Mouse (Mus musculus) lung, embryonic 15.5 days (tissue): ENCODE data around the gene Irgq. TPM values are rescaled to one million over a fixed set of nuclear protein-coding genes. Genes with fewer than 3 reads are reported as not detected.

ENCODE experiments used
- ATAC-seq: fragments of 200-750 bp; cut with Nextera tagmentation; 2 replicates; pipeline ENCODE4 v1.8.0; 2017; ENCODE audit warnings: moderate number of reproducible peaks, borderline replicate concordance; ENCODE audit not compliant: low FRiP score, low TSS enrichment; ENCODE audit errors: extremely low read depth
- H3K27ac ChIP-seq: fragments of 300-500 bp; sonication (generic); 2 replicates; pipeline ENCODE4 v1.5.1; 2015; ENCODE audit warnings: moderate library complexity, mild to moderate bottlenecking, inconsistent platforms
- H3K27me3 ChIP-seq: fragments of 300-500 bp; sonication (generic); 2 replicates; pipeline ENCODE4 v1.6.1; 2015; ENCODE audit warnings: inconsistent platforms
- H3K36me3 ChIP-seq: fragments of 300-500 bp; sonication (generic); 2 replicates; pipeline ENCODE4 v1.6.1; 2015; ENCODE audit warnings: inconsistent platforms
- H3K4me1 ChIP-seq: fragments of 300-500 bp; sonication (generic); 2 replicates; pipeline ENCODE4 v1.6.1; 2015; ENCODE audit warnings: inconsistent platforms
- H3K4me2 ChIP-seq: fragments of 300-500 bp; sonication (generic); 2 replicates; pipeline ENCODE4 v1.6.1; 2015; ENCODE audit warnings: inconsistent platforms, mild to moderate bottlenecking, moderate library complexity
- H3K4me3 ChIP-seq: fragments of 300-500 bp; sonication (generic); 2 replicates; pipeline ENCODE4 v1.5.1; 2015; ENCODE audit warnings: mild to moderate bottlenecking, inconsistent platforms
- H3K9ac ChIP-seq: fragments of 300-500 bp; sonication (generic); 2 replicates; pipeline ENCODE4 v1.6.1; 2015; ENCODE audit warnings: inconsistent platforms
- H3K9me3 ChIP-seq: fragments of 300-500 bp; sonication (generic); 2 replicates; pipeline ENCODE4 v1.6.1; 2016; ENCODE audit warnings: inconsistent platforms
- WGBS: fragments of 180-500 bp; shearing (Covaris S2); methylation state at CpG from one replicate; pipeline ENCODE4 v1.1.7; 2015; 5-methylcytosine and 5-hydroxymethylcytosine counted together
- polyA plus RNA-seq: library from polyadenylated mRNA; unstranded; fragments of >200 nt; fragmentation: Nextera tagmentation; extraction: Ambion mirVana; gene quantifications from 2 replicates; pipeline ENCODE4 v1.2.1, GENCODE M21; 2015

The Irgq gene
- polyA plus RNA-seq, 1 experiment from 2014 or later, result 7.8 TPM

GRCm38 (mm10) chr7:24551985-24552759 is 21.7 kb downstream of the Irgq start:
- Histone ChIP-seq H3K36me3 (peaks cover 58% of the 10 kb centered on the region), H3K9ac (no peak overlapping the region)

DNA sequence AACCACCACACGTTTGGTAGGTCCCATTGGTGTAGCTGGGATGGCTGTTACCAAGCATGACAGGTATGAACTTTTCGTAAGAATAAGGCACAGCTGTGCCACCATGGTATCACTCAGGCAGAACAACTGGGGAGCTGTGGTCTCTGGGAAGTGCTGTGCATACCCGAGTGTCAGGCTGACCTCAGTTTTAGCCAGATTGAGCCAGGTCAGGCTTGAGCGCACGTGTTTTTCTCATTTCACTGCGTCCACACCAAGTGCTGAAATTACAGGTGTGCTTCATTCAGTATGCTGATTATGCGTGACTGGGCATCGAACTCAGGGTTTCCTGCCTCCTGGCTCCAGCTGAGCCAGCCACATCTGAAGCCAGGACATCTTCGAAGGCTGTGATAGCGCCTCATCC is 25.3 kb downstream of the Irgq start:
- Histone ChIP-seq H3K4me2 (no peak overlapping the region), H3K27me3 (no peaks in the 10 kb centered on the region), H3K9me3 (no peaks in the 10 kb centered on the region), H3K9ac (no peak overlapping the region), H3K27ac (no peak overlapping the region), H3K36me3 (peaks cover 47% of the 10 kb centered on the region), H3K4me3 (no peak overlapping the region), H3K4me1 (no peaks in the 10 kb centered on the region)
- WGBS, result 95% methylated on average over 10 of the region's 10 CpGs
- no peak for ATAC-seq

More at GRCm38 (mm10) chr7:24551985-24552759, 21.7 kb downstream of the Irgq start:
- Histone ChIP-seq H3K4me1 (peaks cover 8% of the 10 kb centered on the region), H3K27ac (no peak overlapping the region), H3K27me3 (no peaks in the 10 kb centered on the region), H3K4me2 (no peak overlapping the region), H3K9me3 (no peaks in the 10 kb centered on the region), H3K4me3 (no peak overlapping the region)
- no peak for ATAC-seq
- 85% methylated on average over 12 of the region's 12 CpGs for WGBS

DNA sequence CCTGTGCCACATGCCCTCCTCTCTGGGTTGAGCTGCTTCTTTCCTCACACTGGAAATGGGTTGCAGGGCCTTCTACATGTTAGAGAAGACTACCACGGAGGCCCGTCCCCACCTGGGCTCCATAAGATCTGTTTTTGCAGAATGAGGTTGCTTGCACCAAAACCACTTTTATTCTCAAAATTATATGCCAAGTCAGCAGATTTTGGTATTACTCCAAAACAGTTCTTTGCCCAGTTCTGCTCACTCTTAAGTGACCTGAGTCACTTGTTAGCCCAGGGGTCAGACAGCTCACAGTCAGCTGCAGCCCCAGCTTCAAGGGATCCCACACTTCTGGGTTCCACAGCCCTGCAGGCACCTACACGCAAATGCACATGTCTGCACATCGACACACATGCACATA is 31.0 kb downstream of the Irgq start:
- WGBS, result 92% methylated on average over 4 of the region's 4 CpGs
- Histone ChIP-seq H3K27me3 (no peaks in the 10 kb centered on the region), H3K27ac (no peak overlapping the region), H3K4me3 (no peak overlapping the region), H3K9ac (no peak overlapping the region), H3K4me1 (no peaks in the 10 kb centered on the region), H3K36me3 (peaks cover 32% of the 10 kb centered on the region), H3K4me2 (no peak overlapping the region), H3K9me3 (no peaks in the 10 kb centered on the region)
- ATAC-seq, result no peak

GRCm38 (mm10) chr7:24563191-24563836 is 32.8 kb downstream of the Irgq start:
- Histone ChIP-seq H3K27ac (no peak overlapping the region), H3K27me3 (no peaks in the 10 kb centered on the region), H3K9me3 (no peaks in the 10 kb centered on the region), H3K4me1 (no peaks in the 10 kb centered on the region), H3K4me2 (no peak overlapping the region), H3K9ac (no peak overlapping the region), H3K4me3 (no peak overlapping the region), H3K36me3 (peaks cover 46% of the 10 kb centered on the region)
- WGBS, result 76% methylated on average over 8 of the region's 8 CpGs
- ATAC-seq, result no peak

DNA sequence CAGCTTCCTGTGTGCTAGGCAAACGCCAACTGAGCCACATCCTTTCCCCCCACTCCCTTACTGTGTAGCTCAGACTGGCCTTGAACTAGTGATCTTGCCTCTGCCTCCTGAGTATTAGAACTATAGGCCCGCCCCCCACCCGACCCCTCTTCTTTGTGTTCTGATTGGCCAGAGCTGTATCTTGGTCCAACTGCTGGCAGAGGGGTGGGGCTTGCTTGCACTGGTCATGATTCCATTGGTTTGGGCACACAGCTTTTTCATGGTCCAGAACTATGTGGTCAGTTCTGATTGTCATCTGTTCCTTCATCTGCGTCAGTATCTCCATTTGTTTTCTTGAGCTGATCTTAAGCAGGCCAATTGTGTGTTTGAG is 33.3 kb downstream of the Irgq start:
- 83% methylated on average over 4 of the region's 4 CpGs for WGBS
- no peaks in the 10 kb centered on the region for H3K9me3 ChIP-seq

GRCm38 (mm10) chr7:24564607-24565265 is 34.2 kb downstream of the Irgq start:
- Histone ChIP-seq H3K9me3 (no peaks in the 10 kb centered on the region), H3K27ac (no peak overlapping the region), H3K4me1 (no peaks in the 10 kb centered on the region), H3K36me3 (peaks cover 48% of the 10 kb centered on the region), H3K4me2 (no peak overlapping the region), H3K9ac (no peak overlapping the region), H3K27me3 (no peaks in the 10 kb centered on the region), H3K4me3 (no peak overlapping the region)
- peak; percentile 17; the same call in 1 of the 2 replicates for ATAC-seq
- WGBS, result 62% methylated on average over 6 of the region's 6 CpGs

More for the DNA sequence above, 33.3 kb downstream of the Irgq start:
- Histone ChIP-seq H3K4me1 (no peaks in the 10 kb centered on the region), H3K4me2 (no peak overlapping the region), H3K4me3 (no peak overlapping the region), H3K36me3 (peaks cover 51% of the 10 kb centered on the region), H3K27ac (no peak overlapping the region), H3K9ac (no peak overlapping the region), H3K27me3 (no peaks in the 10 kb centered on the region)
- ATAC-seq, result no peak

- Histone ChIP-seq H3K4me2 (no peak overlapping the region), H3K36me3 (peaks cover 45% of the 10 kb centered on the region), H3K9ac (no peak overlapping the region), H3K27me3 (no peaks in the 10 kb centered on the region), H3K4me3 (no peak overlapping the region), H3K27ac (no peak overlapping the region), H3K9me3 (no peaks in the 10 kb centered on the region), H3K4me1 (no peaks in the 10 kb centered on the region)
- ATAC-seq, result no peak
- WGBS, result 88% methylated on average over 11 of the region's 11 CpGs
These were observed 35.1 kb downstream of the Irgq start for GRCm38 (mm10) chr7:24565627-24566026.

DNA sequence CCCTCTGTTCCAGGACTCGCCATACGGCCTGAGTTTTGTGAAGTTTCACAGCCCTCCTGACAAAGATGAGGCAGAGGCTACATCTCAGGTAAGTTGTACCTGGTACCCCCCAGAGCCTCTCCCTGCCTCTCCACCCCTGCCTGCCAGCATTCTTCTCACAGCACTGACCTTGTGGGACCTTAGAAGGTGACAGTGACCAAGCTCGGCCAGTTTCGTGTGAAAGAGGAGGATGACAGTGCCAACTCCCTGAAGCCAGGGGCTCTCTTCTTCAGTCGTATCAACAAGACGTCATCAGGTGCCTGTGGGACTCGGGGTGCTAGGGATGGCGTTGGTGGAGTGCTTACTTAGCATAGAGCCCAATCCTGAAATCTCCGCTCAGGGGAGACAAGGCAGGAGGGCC is 35.7 kb downstream of the Irgq start:
- Histone ChIP-seq H3K27ac (no peak overlapping the region), H3K4me1 (no peaks in the 10 kb centered on the region), H3K9ac (no peak overlapping the region), H3K9me3 (no peaks in the 10 kb centered on the region), H3K4me2 (no peak overlapping the region), H3K36me3 (peaks cover 46% of the 10 kb centered on the region), H3K4me3 (no peak overlapping the region), H3K27me3 (no peaks in the 10 kb centered on the region)
- 91% methylated on average over 9 of the region's 9 CpGs for WGBS
- no peak for ATAC-seq

DNA sequence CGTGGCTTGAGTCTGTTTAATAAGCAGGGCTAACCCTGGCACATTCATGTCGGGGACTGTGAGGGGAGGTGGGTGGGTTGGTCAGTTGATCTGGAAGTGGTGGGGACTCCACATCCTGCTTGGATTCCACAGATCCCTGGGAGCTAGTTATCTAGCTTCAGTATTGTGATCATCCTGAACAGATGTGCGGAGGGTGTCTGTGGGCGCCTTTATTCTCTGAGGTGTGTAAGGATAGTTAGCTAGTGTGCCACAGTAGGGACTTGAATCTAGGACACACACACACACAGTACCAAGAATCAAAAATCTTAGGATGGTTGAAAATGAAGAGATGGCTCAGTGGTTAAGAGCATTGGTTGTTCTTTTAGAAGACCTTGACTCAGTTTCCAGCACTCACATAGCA is 38.0 kb downstream of the Irgq start:
- H3K4me2 ChIP-seq, result no peak overlapping the region
- H3K4me3 ChIP-seq, result no peak overlapping the region
- no peaks in the 10 kb centered on the region for H3K27me3 ChIP-seq
- peaks cover 50% of the 10 kb centered on the region for H3K36me3 ChIP-seq
- no peak for ATAC-seq
- H3K27ac ChIP-seq, result no peak overlapping the region
- no peaks in the 10 kb centered on the region for H3K9me3 ChIP-seq
- no peaks in the 10 kb centered on the region for H3K4me1 ChIP-seq
- H3K9ac ChIP-seq, result no peak overlapping the region
- WGBS, result 88% methylated on average over 4 of the region's 4 CpGs

DNA sequence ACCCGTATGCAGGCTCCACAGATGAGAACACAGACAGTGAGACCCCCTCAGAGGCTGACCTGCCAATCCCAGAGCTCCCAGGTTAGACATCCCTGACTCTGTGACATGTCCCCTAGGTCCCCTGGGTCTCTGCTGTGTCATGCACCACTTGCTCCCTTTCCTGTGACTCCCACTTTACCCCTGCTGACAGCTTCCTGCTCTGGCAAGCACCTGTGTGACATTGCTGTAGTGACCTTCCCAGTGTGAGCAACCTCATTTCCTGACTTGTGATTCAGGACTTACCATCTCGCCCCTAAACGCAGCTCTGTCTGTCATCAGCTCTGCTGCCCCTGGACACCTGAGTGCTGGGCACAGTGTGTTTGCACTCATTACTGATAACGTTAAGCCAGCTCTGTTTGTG is 40.6 kb downstream of the Irgq start:
- no peak overlapping the region for H3K9ac ChIP-seq
- H3K36me3 ChIP-seq, result peaks cover 43% of the 10 kb centered on the region
- no peaks in the 10 kb centered on the region for H3K9me3 ChIP-seq
- H3K27ac ChIP-seq, result no peak overlapping the region
- 75% methylated on average over 4 of the region's 4 CpGs for WGBS
- H3K4me3 ChIP-seq, result no peak overlapping the region
- H3K4me2 ChIP-seq, result no peak overlapping the region
- ATAC-seq, result no peak
- no peaks in the 10 kb centered on the region for H3K27me3 ChIP-seq
- no peaks in the 10 kb centered on the region for H3K4me1 ChIP-seq

DNA sequence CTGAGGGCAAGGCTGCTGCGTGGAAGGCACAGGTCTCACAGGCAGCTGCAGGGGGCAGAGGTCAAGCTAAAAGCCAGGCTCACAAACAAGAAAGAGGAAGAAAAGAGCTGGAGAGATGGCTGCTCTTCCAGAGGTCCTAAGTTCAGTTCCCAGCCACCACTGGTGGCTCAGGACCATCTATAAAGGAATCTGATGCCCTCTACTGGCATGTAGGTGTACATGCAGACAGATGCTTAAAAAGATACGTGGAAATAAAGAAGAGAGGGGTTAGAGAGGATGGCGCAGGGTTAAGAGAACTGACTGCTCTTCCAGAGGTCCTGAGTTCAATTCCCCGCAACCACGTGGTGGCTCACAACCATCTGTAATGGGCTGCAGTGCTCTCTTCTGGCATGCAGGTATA is 42.0 kb downstream of the Irgq start:
- 57% methylated on average over 5 of the region's 5 CpGs for WGBS
- Histone ChIP-seq H3K4me2 (no peak overlapping the region), H3K4me3 (no peak overlapping the region), H3K4me1 (no peaks in the 10 kb centered on the region), H3K9me3 (no peaks in the 10 kb centered on the region), H3K27me3 (no peaks in the 10 kb centered on the region), H3K27ac (no peak overlapping the region), H3K9ac (no peak overlapping the region), H3K36me3 (peaks cover 30% of the 10 kb centered on the region)
- ATAC-seq, result no peak

GRCm38 (mm10) chr7:24574224-24574796 is 43.8 kb downstream of the Irgq start:
- no peaks in the 10 kb centered on the region for H3K27me3 ChIP-seq
- H3K27ac ChIP-seq, result no peak overlapping the region
- H3K4me2 ChIP-seq, result no peak overlapping the region
- no peak overlapping the region for H3K9ac ChIP-seq
- H3K36me3 ChIP-seq, result peaks cover 17% of the 10 kb centered on the region
- H3K4me3 ChIP-seq, result no peak overlapping the region
- ATAC-seq, result no peak
- 51% methylated on average over 12 of the region's 12 CpGs for WGBS
- H3K4me1 ChIP-seq, result no peaks in the 10 kb centered on the region
- H3K9me3 ChIP-seq, result no peaks in the 10 kb centered on the region
